Mouse (Mus musculus) neural tube, embryonic 14.5 days (tissue): ENCODE results near the gene Slc29a1. TPM values are rescaled to one million over a fixed set of nuclear protein-coding genes. Genes with fewer than 3 reads are reported as not detected.
A peak's percentile ranks its signal among the peaks of the same experiment; 100 is the strongest.

Experiments used
- ATAC-seq: fragments of 200-750 bp; cut with Nextera tagmentation; 2 replicates; pipeline ENCODE4 v1.8.0; 2017; ENCODE audit warnings: low read depth, mild to moderate bottlenecking, moderate TSS enrichment, moderate library complexity
- H3K27ac ChIP-seq: fragments of 300-500 bp; sonication (generic); 2 replicates; pipeline ENCODE4 v1.5.1; 2014; ENCODE audit warnings: low read depth, mild to moderate bottlenecking, control low read depth, low read length, moderate library complexity, mixed read lengths
- H3K27me3 ChIP-seq: fragments of 300-500 bp; sonication (generic); 2 replicates; pipeline ENCODE4 v1.6.1; 2014; ENCODE audit warnings: low read length; ENCODE audit not compliant: control insufficient read depth, insufficient read depth
- H3K36me3 ChIP-seq: fragments of 300-500 bp; sonication (generic); 2 replicates; pipeline ENCODE4 v1.6.1; 2014; ENCODE audit warnings: low read length, mixed read lengths; ENCODE audit not compliant: control insufficient read depth, insufficient read depth
- H3K4me1 ChIP-seq: fragments of 300-500 bp; sonication (generic); 2 replicates; pipeline ENCODE4 v1.6.1; 2014; ENCODE audit warnings: low read length; ENCODE audit not compliant: control insufficient read depth, insufficient read depth
- H3K4me2 ChIP-seq: fragments of 300-500 bp; sonication (generic); 2 replicates; pipeline ENCODE4 v1.6.1; 2014; ENCODE audit warnings: mild to moderate bottlenecking, low read depth, low read length, control low read depth
- H3K4me3 ChIP-seq: fragments of 300-500 bp; sonication (generic); 2 replicates; pipeline ENCODE4 v1.5.1; 2014; ENCODE audit warnings: low read depth, low read length, control low read depth, mixed read lengths
- H3K9ac ChIP-seq: fragments of 300-500 bp; sonication (generic); replicated peaks from 2 replicates; pipeline ENCODE4 v1.6.1; 2014; ENCODE audit warnings: low read depth, mild to moderate bottlenecking, control low read depth, low read length, mixed read lengths
- H3K9me3 ChIP-seq: fragments of 300-500 bp; sonication (generic); 2 replicates; pipeline ENCODE4 v1.6.1; 2016; ENCODE audit warnings: low read length; ENCODE audit not compliant: control insufficient read depth
- WGBS: fragments of 180-500 bp; shearing (Covaris S2); extraction: QIAGEN DNeasy Blood & Tissue Kit; methylation state at CpG from one replicate; pipeline ENCODE4 v1.1.7; 2014; 5-methylcytosine and 5-hydroxymethylcytosine counted together
- polyA plus RNA-seq: library from polyadenylated mRNA; unstranded; fragments of >200 nt; fragmentation: Nextera tagmentation; extraction: Ambion mirVana; gene quantifications from 2 replicates; pipeline ENCODE4 v1.2.1, GENCODE M21; 2014

Gene Slc29a1
- polyA plus RNA-seq, 1 experiment from 2014 or later: 29.1 TPM

DNA sequence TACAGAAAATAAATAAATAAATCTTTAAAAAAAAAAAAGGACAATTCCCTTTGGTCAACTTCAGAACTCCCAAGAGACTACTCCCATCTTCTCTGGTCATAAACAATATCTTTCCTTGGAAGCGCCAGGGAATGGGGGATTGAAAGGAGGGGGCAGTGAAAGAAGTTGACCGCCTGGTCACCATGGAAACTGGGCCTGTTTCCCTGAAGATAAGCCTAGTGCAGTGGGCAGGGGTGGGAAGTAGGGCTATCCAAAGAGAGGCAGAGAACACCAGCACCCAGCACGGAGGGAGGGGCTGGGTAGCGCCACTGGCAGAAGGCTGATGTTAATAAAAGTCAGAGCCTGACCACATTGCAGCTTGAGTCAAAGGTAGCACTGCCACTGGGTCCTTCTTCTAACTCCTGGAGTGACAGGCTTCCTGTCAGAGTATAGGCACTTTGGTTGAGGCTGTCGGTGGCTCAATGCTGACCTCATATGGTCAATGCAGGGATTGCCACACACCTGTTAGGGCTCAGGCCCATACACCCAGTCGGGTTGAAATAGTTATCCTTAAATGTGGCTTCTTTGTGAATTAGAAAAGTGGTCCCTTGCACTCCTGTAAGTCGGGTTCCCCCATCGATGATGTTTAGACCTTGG is 47.5 kb downstream of the Slc29a1 start:
- Histone ChIP-seq H3K9me3 (no peaks in the 10 kb centered on the region), H3K4me3 (no peak overlapping the region), H3K27ac (no peak overlapping the region), H3K9ac (no peak overlapping the region), H3K27me3 (peaks cover 5% of the 10 kb centered on the region), H3K36me3 (no peaks in the 10 kb centered on the region), H3K4me2 (no peak overlapping the region), H3K4me1 (peaks cover 14% of the 10 kb centered on the region; the same call in 1 of the 2 replicates)
- peak; percentile 39; the same call in 1 of the 2 replicates for ATAC-seq
- 5% methylated on average over 8 of the region's 8 CpGs for WGBS

- WGBS: 34% methylated on average over 7 of the region's 7 CpGs
- Histone ChIP-seq H3K36me3 (peaks cover 5% of the 10 kb centered on the region; the same call in 1 of the 2 replicates), H3K27ac (no peak overlapping the region), H3K4me1 (peaks cover 15% of the 10 kb centered on the region; the same call in 1 of the 2 replicates), H3K4me2 (no peak overlapping the region), H3K27me3 (peaks cover 11% of the 10 kb centered on the region), H3K9ac (no peak overlapping the region), H3K9me3 (no peaks in the 10 kb centered on the region), H3K4me3 (no peak overlapping the region)
- no peak for ATAC-seq
Measured at GRCm38 (mm10) chr17:45551249-45551796, 48.1 kb downstream of the Slc29a1 start.

DNA sequence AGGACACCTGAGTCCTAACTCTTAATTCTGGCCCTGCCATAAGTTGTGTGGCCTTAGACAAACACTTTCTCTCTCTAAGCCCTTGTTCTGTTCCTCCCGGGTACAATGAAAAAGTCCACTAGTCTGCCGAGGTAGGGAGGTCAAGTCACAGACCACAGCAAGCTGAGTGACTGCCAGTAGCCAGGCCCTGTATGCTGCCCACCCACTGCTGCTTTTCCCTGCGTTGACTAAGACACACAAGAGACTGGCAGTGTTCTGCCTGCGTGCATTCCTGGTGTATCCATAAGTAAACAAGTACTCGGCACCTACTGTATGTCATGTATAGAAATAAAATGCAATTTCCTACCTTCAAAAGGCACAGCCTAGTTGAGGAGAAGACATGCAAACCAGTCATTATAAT is 49.2 kb downstream of the Slc29a1 start:
- Histone ChIP-seq H3K4me2 (peak overlapping the region; percentile 67), H3K9me3 (no peaks in the 10 kb centered on the region), H3K9ac (no peak overlapping the region), H3K36me3 (peaks cover 11% of the 10 kb centered on the region), H3K4me3 (peak overlapping the region; percentile 78; the same call in 1 of the 2 replicates), H3K4me1 (peaks cover 14% of the 10 kb centered on the region; the same call in 1 of the 2 replicates), H3K27me3 (peaks cover 19% of the 10 kb centered on the region), H3K27ac (no peak overlapping the region)
- ATAC-seq: no peak
- WGBS: 28% methylated on average over 5 of the region's 5 CpGs

DNA sequence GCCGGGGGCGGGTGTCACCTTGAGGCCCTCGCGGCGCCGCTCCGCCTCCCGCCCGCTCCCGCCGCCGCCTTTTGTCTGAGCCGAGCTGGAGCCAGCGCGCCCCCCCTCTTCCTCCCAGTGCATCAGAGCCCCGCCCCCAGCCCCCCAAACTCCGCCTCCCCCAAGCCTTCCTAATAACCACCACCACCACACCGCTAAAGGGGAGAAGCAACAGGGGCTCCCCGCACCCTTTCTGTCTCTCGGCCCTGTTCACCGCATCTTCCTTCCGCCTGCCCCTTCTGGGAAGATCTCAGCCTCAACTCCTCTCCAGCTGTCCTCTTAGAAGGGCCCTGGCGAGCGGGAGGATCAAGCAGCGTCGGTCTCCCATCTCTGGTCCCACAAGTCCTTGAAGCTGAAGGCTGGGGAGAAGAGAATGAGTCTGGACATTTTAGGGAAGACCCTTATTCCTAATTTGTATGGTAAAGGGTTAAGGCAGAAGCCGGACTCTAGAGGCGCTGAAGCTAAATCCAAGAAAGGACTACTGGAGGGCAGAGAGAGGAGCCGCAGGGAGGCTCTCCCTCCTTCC is 49.7 kb downstream of the Slc29a1 start, which contains the start of gene Tmem151b:
TSS of gene Tmem151b (minus strand) at position 61 of the 565 bp plus-strand sequence.
- WGBS: 1% methylated on average over 14 of the region's 29 CpGs
- Histone ChIP-seq H3K4me2 (peak within 1 kb of the TSS; percentile 67), H3K4me1 (peaks cover 16% of the 10 kb centered on the region), H3K9ac (peak within 1 kb of the TSS; percentile 98), H3K4me3 (peak within 1 kb of the TSS; percentile 78), H3K27ac (peak within 1 kb of the TSS; percentile 91), H3K9me3 (no peaks in the 10 kb centered on the region), H3K36me3 (peaks cover 16% of the 10 kb centered on the region), H3K27me3 (peaks cover 19% of the 10 kb centered on the region)
- peak; percentile 47 for ATAC-seq

- 5% methylated on average over 16 of the region's 68 CpGs for WGBS
- H3K27me3 ChIP-seq: peaks cover 19% of the 10 kb centered on the region
- peak overlapping the region; percentile 78 for H3K4me3 ChIP-seq
- ATAC-seq: peak; percentile 61
- peak overlapping the region; percentile 91 for H3K27ac ChIP-seq
- H3K36me3 ChIP-seq: peaks cover 19% of the 10 kb centered on the region
- H3K4me2 ChIP-seq: peak overlapping the region; percentile 67
- H3K9ac ChIP-seq: peak overlapping the region; percentile 98
- no peaks in the 10 kb centered on the region for H3K9me3 ChIP-seq
- H3K4me1 ChIP-seq: peaks cover 21% of the 10 kb centered on the region
Measured at GRCm38 (mm10) chr17:45548541-45549512, 50.6 kb downstream of the Slc29a1 start.

DNA sequence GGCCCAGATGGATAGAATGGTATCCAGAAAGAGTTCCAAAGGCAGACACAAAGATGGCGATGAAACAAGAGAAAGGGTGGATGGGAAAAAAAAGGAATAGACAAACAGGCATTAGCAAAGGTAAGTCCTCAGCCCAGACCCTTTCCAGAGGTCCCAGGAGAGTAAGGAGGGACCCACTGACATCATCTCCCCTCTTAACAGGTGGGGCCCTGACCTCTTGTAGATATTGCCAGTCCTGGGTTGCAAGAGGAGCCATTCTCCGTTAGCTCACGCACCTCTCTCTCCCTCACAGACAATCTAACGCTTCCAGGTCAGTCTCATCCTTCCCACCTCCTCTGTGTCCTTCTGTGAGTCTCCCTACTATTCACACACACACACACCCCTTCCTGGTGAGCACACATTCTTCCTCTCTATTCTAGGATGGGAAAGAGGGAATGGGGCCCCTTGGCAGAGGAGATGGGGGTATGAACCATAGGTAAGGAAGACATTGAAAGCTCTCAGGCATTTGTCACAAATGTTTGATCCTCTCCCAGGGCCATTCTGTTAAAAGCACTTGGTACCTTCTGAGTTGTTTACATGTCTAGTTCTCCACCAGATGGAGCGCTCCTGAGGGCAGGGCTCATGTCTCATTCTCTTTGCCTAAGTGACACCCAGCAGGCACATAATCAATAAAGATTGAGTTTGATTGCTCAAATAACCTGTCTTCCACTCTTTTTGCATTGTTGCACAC is 51.8 kb downstream of the Slc29a1 start:
- no peaks in the 10 kb centered on the region for H3K9me3 ChIP-seq
- no peak overlapping the region for H3K9ac ChIP-seq

GRCm38 (mm10) chr17:45546941-45547340 is 52.5 kb downstream of the Slc29a1 start:
- WGBS: 63% methylated on average over 16 of the region's 16 CpGs
- peaks cover 19% of the 10 kb centered on the region for H3K36me3 ChIP-seq
- no peaks in the 10 kb centered on the region for H3K9me3 ChIP-seq
- no peak overlapping the region for H3K4me3 ChIP-seq
- H3K27ac ChIP-seq: no peak overlapping the region
- peaks cover 21% of the 10 kb centered on the region for H3K4me1 ChIP-seq
- no peak overlapping the region for H3K9ac ChIP-seq
- no peak for ATAC-seq
- no peak overlapping the region for H3K4me2 ChIP-seq
- peaks cover 19% of the 10 kb centered on the region for H3K27me3 ChIP-seq

More for the DNA sequence above, 51.8 kb downstream of the Slc29a1 start:
- 84% methylated on average over 5 of the region's 5 CpGs for WGBS
- H3K4me3 ChIP-seq: peak overlapping the region; percentile 78
- peaks cover 19% of the 10 kb centered on the region for H3K27me3 ChIP-seq
- H3K4me1 ChIP-seq: peaks cover 21% of the 10 kb centered on the region
- peaks cover 19% of the 10 kb centered on the region for H3K36me3 ChIP-seq
- ATAC-seq: no peak
- H3K27ac ChIP-seq: no peak overlapping the region
- H3K4me2 ChIP-seq: peak overlapping the region; percentile 67
